In the genomic region with DNA sequence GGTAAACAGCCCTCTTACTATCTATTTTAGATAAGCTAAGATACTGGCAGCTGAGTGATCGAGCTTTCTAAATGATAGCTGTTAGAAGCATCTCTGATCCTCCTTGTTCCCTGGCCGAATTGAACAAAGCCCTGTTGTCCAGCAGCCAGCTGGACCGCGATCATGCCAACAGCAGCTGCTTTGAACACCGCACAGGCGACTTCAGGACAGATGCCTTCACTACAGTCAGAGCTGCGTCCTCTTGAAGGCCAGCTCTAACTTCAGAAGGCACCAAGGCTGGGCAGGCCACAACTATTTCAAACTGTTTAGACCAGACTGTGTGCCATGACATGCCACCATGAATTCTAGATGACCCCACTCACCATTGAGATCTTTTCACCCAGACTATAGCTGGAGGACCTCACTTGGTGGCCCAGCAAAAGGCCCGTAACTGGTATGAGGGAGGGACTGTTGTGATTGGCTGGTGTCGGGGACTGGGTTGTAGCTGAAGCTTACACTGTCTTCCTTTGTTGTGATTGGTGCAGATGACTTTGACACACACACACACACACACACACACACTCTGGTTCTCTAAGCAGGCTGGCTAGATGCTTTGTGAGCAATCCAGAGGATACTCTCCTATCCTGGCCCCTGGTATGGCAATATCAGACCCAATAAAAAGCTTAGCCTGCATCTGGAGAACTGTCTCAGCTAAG, we compare ENCODE assay signal across 10 mouse cellular contexts. TPM values are rescaled to one million over a fixed set of nuclear protein-coding genes. Genes with fewer than 3 reads are reported as not detected.
A peak's percentile ranks its signal among the peaks of the same experiment; 100 is the strongest.
DNase-seq lines count a peak whose midpoint lies in the region; TF ChIP-seq lines count a peak whose summit lies in the region.
"Had no signal": no experiment of that assay in that cellular context is flagged by ENCODE, and none has a peak within 500 bp of the region (broad histone marks: within the 10 kb centered on the region; RNA-seq: fewer than 3 reads in every experiment).

No protein-coding gene starts in this region.

- WGBS in heart, adult 2 months: 41% methylated on average over 9 of the region's 9 CpGs

- H3K36me3 ChIP-seq in heart, adult 2 months (ENCODE audit: control insufficient read depth, insufficient read depth, low read length): no peaks in the 10 kb centered on the region
- H3K36me3 ChIP-seq: forebrain, embryonic 15.5 days; hindbrain, embryonic 10.5 days had no signal

- H3K4me1 ChIP-seq in heart, adult 2 months (ENCODE audit: control insufficient read depth, insufficient read depth, low read length): peaks cover 1% of the 10 kb centered on the region; the same call in 1 of the 2 replicates
- H3K4me1 ChIP-seq: forebrain, embryonic 15.5 days; hindbrain, embryonic 10.5 days had no signal

- H3K79me2 ChIP-seq in heart, adult 2 months (replicated peaks; ENCODE audit: control insufficient read depth, insufficient read depth, low read length): no peaks in the 10 kb centered on the region

- peak; percentile 4 to 25 for DNase-seq in heart, postnatal 14 days
- no peak for DNase-seq in heart, adult 2 months
- DNase-seq in Muller cell, postnatal 12 days (ENCODE audit: inconsistent ontology term): peak; percentile 67
- peak; percentile 6 to 20 for DNase-seq in frontal cortex, postnatal 14 days (ENCODE audit: low spot score in 2 of 2)
- DNase-seq in left cerebral cortex, postnatal 10 days (ENCODE audit: extremely low spot score in 1 of 2, low spot score in 2 of 2): peak; percentile 20 to 32
- no peak for DNase-seq in adrenal gland, adult 2 months
- no peak for DNase-seq in kidney, postnatal 25 days
- DNase-seq: lung, adult 2 months had no signal

- no peak overlapping the region for H3K4me3 ChIP-seq in heart, adult 2 months
- H3K4me3 ChIP-seq: forebrain, embryonic 15.5 days; hindbrain, embryonic 10.5 days had no signal

- no peak overlapping the region for H3K27ac ChIP-seq in heart, adult 2 months
- H3K27ac ChIP-seq: forebrain, embryonic 15.5 days; hindbrain, embryonic 10.5 days had no signal

- TF ChIP-seq EP300 in heart, adult 2 months (IDR thresholded peaks at IDR 0.05; ENCODE audit: insufficient read depth, low read depth, low read length): no peak

- TF ChIP-seq CTCF in heart, adult 2 months (IDR thresholded peaks at IDR 0.05): no peak

- no peaks in the 10 kb centered on the region for H3K27me3 ChIP-seq in heart, adult 2 months (ENCODE audit: control insufficient read depth, insufficient read depth, low read length)
- H3K27me3 ChIP-seq: forebrain, embryonic 15.5 days had no signal

- H3K9ac ChIP-seq in heart, adult 2 months (ENCODE audit: low read depth, low read length): no peak overlapping the region
- H3K9ac ChIP-seq: forebrain, embryonic 15.5 days had no signal

- TF ChIP-seq POLR2A in heart, adult 2 months (IDR thresholded peaks at IDR 0.05; ENCODE audit: insufficient read depth, low read depth, low read length): no peak

- intact Hi-C loops in heart, postnatal 14 days (cut with DNase I): loop anchor here (5.0 to 10.0 kb wide), 2 partner anchors 76 to 451 kb away; no protein-coding TSS in a partner anchor
- intact Hi-C loops in heart, adult 2 months (cut with DNase I): loop anchor here (2.0 kb wide), 1 partner anchor 79 kb away; no protein-coding TSS in a partner anchor
- intact Hi-C loops in left cerebral cortex, postnatal 10 days (cut with DNase I): no loop called here

RNA-seq across cellular contexts. Expression of gene Rc3h1, which starts 50.1 kb away (rescaled TPM):
- 10 to 100 TPM; 48.0 to 48.5 TPM for total RNA-seq in heart, postnatal 14 days (2021)
- 10 to 100 TPM; 39.0 to 42.0 TPM for total RNA-seq in heart, adult 2 months (2021)
- 9.8 and 21.1 TPM in 2 replicates for polyA plus RNA-seq in heart, adult 2 months (2012; rRNA removed)
- 10 to 100 TPM; 37.6 to 43.2 TPM for total RNA-seq in left cerebral cortex, postnatal 10 days (2021)
- 10 to 100 TPM; 32.7 to 54.3 TPM for total RNA-seq in adrenal gland, adult 2 months (2021)
- polyA plus RNA-seq in adrenal gland, adult 2 months (2012; rRNA removed): 9.6 and 12.6 TPM in 2 replicates

Comparison
In these comparisons a context has a peak if more than half of its experiments do, and no peak if none do; other contexts are left out.
1. DNase-seq: peak in heart, postnatal 14 days (2 of 2), Muller cell, postnatal 12 days (single experiment), frontal cortex, postnatal 14 days (2 of 2) and left cerebral cortex, postnatal 10 days (2 of 2); none in heart, adult 2 months (0 of 2), adrenal gland, adult 2 months (single experiment) and kidney, postnatal 25 days (0 of 2).